Mouse (Mus musculus) limb, embryonic 11.5 days (tissue): ENCODE measurements around the gene Otogl. TPM values are rescaled to one million over a fixed set of nuclear protein-coding genes. Genes with fewer than 3 reads are reported as not detected.

Experiments used
- ATAC-seq: fragments of 200-750 bp; cut with Nextera tagmentation; 2 replicates; pipeline ENCODE4 v1.8.0; 2017; ENCODE audit warnings: low read depth; ENCODE audit not compliant: insufficient number of reproducible peaks, low FRiP score, low TSS enrichment
- DNase-seq: peaks from one replicate; pipeline ENCODE4 v3.0.0-alpha.2; 2015; ENCODE audit warnings: low spot score
- H3K27ac ChIP-seq: fragments of 300-500 bp; sonication (generic); replicated peaks from 2 replicates; pipeline ENCODE4 v1.5.1; 2014; ENCODE audit warnings: low read depth, mild to moderate bottlenecking, low read length
- H3K27me3 ChIP-seq: fragments of 300-500 bp; sonication (generic); 2 replicates; pipeline ENCODE4 v1.6.1; 2014; ENCODE audit warnings: mild to moderate bottlenecking, low read length, mixed read lengths; ENCODE audit not compliant: control insufficient read depth, insufficient read depth
- H3K36me3 ChIP-seq: fragments of 300-500 bp; sonication (generic); 2 replicates; pipeline ENCODE4 v1.6.1; 2014; ENCODE audit warnings: mild to moderate bottlenecking, low read length, moderate library complexity, mixed read lengths; ENCODE audit not compliant: control insufficient read depth, insufficient read depth
- H3K4me1 ChIP-seq: fragments of 300-500 bp; sonication (generic); 2 replicates; pipeline ENCODE4 v1.6.1; 2014; ENCODE audit warnings: low read length, mixed read lengths; ENCODE audit not compliant: control insufficient read depth, insufficient read depth
- H3K4me2 ChIP-seq: fragments of 300-500 bp; sonication (generic); 2 replicates; pipeline ENCODE4 v1.6.1; 2014; ENCODE audit warnings: low read depth, mild to moderate bottlenecking, moderate library complexity; ENCODE audit not compliant: severe bottlenecking
- H3K4me3 ChIP-seq: fragments of 300-500 bp; sonication (generic); 2 replicates; pipeline ENCODE4 v1.5.1; 2014; ENCODE audit warnings: low read depth, low read length
- H3K9ac ChIP-seq: fragments of 300-500 bp; sonication (generic); 2 replicates; pipeline ENCODE4 v1.6.1; 2014; ENCODE audit warnings: mild to moderate bottlenecking, low read length
- H3K9me3 ChIP-seq: fragments of 300-500 bp; sonication (generic); 2 replicates; pipeline ENCODE4 v1.6.1; 2016; ENCODE audit warnings: low read length; ENCODE audit not compliant: control insufficient read depth
- WGBS: fragments of 180-500 bp; shearing (Covaris S2); extraction: QIAGEN DNeasy Blood & Tissue Kit; methylation state at CpG from one replicate; pipeline ENCODE4 v1.1.7; 2014; 5-methylcytosine and 5-hydroxymethylcytosine counted together
- polyA plus RNA-seq: library from polyadenylated mRNA; unstranded; fragments of >200 nt; fragmentation: Nextera tagmentation; extraction: Ambion mirVana; gene quantifications from 2 replicates; pipeline ENCODE4 v1.2.1, GENCODE M21; 2014

The Otogl gene
- 0.03 and 0.04 TPM in 2 replicates for polyA plus RNA-seq

- no peaks in the 10 kb centered on the region; the same call in 1 of the 2 replicates for H3K9me3 ChIP-seq
- H3K4me2 ChIP-seq = no peak within 1 kb of the TSS
- no peaks in the 10 kb centered on the region for H3K27me3 ChIP-seq
- 61% methylated on average over 7 of the region's 7 CpGs for WGBS
- no peak within 1 kb of the TSS for H3K27ac ChIP-seq
- no peak within 1 kb of the TSS for H3K4me3 ChIP-seq
- no peak for ATAC-seq
- H3K36me3 ChIP-seq = no peaks in the 10 kb centered on the region
- no peaks in the 10 kb centered on the region for H3K4me1 ChIP-seq
- H3K9ac ChIP-seq = no peak within 1 kb of the TSS
- no peak for DNase-seq
Observed at GRCm38 (mm10) chr10:107912084-107912573, at the start of gene Otogl. Gene Otogl (minus strand): TSS chr10:107912134.

- Histone ChIP-seq H3K4me1 (no peaks in the 10 kb centered on the region), H3K27ac (no peak overlapping the region), H3K27me3 (no peaks in the 10 kb centered on the region), H3K4me2 (no peak overlapping the region), H3K9ac (no peak overlapping the region), H3K9me3 (no peaks in the 10 kb centered on the region), H3K36me3 (no peaks in the 10 kb centered on the region), H3K4me3 (no peak overlapping the region)
- DNase-seq (no peak), ATAC-seq (no peak)
- 89% methylated on average over 5 of the region's 5 CpGs for WGBS
Observed at GRCm38 (mm10) chr10:107956588-107956987, 44.7 kb upstream of the Otogl start.

GRCm38 (mm10) chr10:107954444-107954843, 42.5 kb upstream of the Otogl start:
- ATAC-seq (no peak), DNase-seq (no peak)
- Histone ChIP-seq H3K36me3 (no peaks in the 10 kb centered on the region), H3K9ac (no peak overlapping the region), H3K9me3 (no peaks in the 10 kb centered on the region), H3K4me1 (no peaks in the 10 kb centered on the region), H3K27me3 (no peaks in the 10 kb centered on the region), H3K27ac (no peak overlapping the region), H3K4me3 (no peak overlapping the region), H3K4me2 (no peak overlapping the region)
- WGBS = 91% methylated on average over 6 of the region's 6 CpGs

GRCm38 (mm10) chr10:107951596-107951995, 39.7 kb upstream of the Otogl start:
- 88% methylated on average over 6 of the region's 6 CpGs for WGBS
- no peaks in the 10 kb centered on the region for H3K4me1 ChIP-seq
- H3K4me3 ChIP-seq = no peak overlapping the region
- no peaks in the 10 kb centered on the region for H3K36me3 ChIP-seq
- H3K27ac ChIP-seq = no peak overlapping the region
- DNase-seq = no peak
- H3K9ac ChIP-seq = no peak overlapping the region
- no peaks in the 10 kb centered on the region for H3K9me3 ChIP-seq
- ATAC-seq = no peak
- no peaks in the 10 kb centered on the region for H3K27me3 ChIP-seq
- no peak overlapping the region for H3K4me2 ChIP-seq

- no peak overlapping the region for H3K27ac ChIP-seq
- no peak overlapping the region for H3K9ac ChIP-seq
- H3K9me3 ChIP-seq = no peaks in the 10 kb centered on the region
- no peaks in the 10 kb centered on the region for H3K36me3 ChIP-seq
- 95% methylated on average over 5 of the region's 5 CpGs for WGBS
- H3K4me3 ChIP-seq = no peak overlapping the region
- no peaks in the 10 kb centered on the region for H3K27me3 ChIP-seq
- DNase-seq (no peak), ATAC-seq (no peak)
- H3K4me2 ChIP-seq = no peak overlapping the region
- H3K4me1 ChIP-seq = no peaks in the 10 kb centered on the region
Observed at GRCm38 (mm10) chr10:107949945-107950344, 38.0 kb upstream of the Otogl start.

GRCm38 (mm10) chr10:107948647-107949046, 36.7 kb upstream of the Otogl start:
- ATAC-seq (no peak), DNase-seq (no peak)
- Histone ChIP-seq H3K36me3 (no peaks in the 10 kb centered on the region), H3K9ac (no peak overlapping the region), H3K4me1 (no peaks in the 10 kb centered on the region), H3K4me2 (no peak overlapping the region), H3K4me3 (no peak overlapping the region), H3K27me3 (no peaks in the 10 kb centered on the region), H3K27ac (no peak overlapping the region), H3K9me3 (no peaks in the 10 kb centered on the region)
- 87% methylated on average over 8 of the region's 8 CpGs for WGBS

GRCm38 (mm10) chr10:107948038-107948437, 36.1 kb upstream of the Otogl start:
- no peaks in the 10 kb centered on the region for H3K36me3 ChIP-seq
- H3K27me3 ChIP-seq = no peaks in the 10 kb centered on the region
- H3K4me1 ChIP-seq = no peaks in the 10 kb centered on the region
- 82% methylated on average over 1 of the region's 1 CpGs for WGBS
- no peak overlapping the region for H3K4me3 ChIP-seq
- no peak overlapping the region for H3K9ac ChIP-seq
- DNase-seq (no peak), ATAC-seq (no peak)
- no peak overlapping the region for H3K4me2 ChIP-seq
- no peaks in the 10 kb centered on the region for H3K9me3 ChIP-seq
- H3K27ac ChIP-seq = no peak overlapping the region

- peak; percentile 32 for DNase-seq
- Histone ChIP-seq H3K27ac (no peak overlapping the region), H3K4me1 (no peaks in the 10 kb centered on the region), H3K36me3 (no peaks in the 10 kb centered on the region), H3K9ac (no peak overlapping the region), H3K4me2 (no peak overlapping the region), H3K9me3 (no peaks in the 10 kb centered on the region), H3K4me3 (no peak overlapping the region), H3K27me3 (no peaks in the 10 kb centered on the region)
- ATAC-seq = no peak; the same call in 1 of the 2 replicates
- 18% methylated on average over 5 of the region's 5 CpGs for WGBS
Observed at GRCm38 (mm10) chr10:107946348-107946747, 34.4 kb upstream of the Otogl start.

- H3K9me3 ChIP-seq = no peaks in the 10 kb centered on the region
- no peak overlapping the region for H3K27ac ChIP-seq
- ATAC-seq = no peak
- H3K36me3 ChIP-seq = no peaks in the 10 kb centered on the region
- H3K9ac ChIP-seq = no peak overlapping the region
- H3K4me1 ChIP-seq = no peaks in the 10 kb centered on the region
- H3K27me3 ChIP-seq = no peaks in the 10 kb centered on the region
- no peak overlapping the region for H3K4me2 ChIP-seq
- no peak for DNase-seq
- no peak overlapping the region for H3K4me3 ChIP-seq
- 70% methylated on average over 3 of the region's 3 CpGs for WGBS
Observed at GRCm38 (mm10) chr10:107943859-107944258, 31.9 kb upstream of the Otogl start.
